Mouse (Mus musculus): ENCODE data around the gene Ubac1. TPM values are rescaled to one million over a fixed set of nuclear protein-coding genes. Genes with fewer than 3 reads are reported as not detected.

Ubac1 gene
- polyA plus RNA-seq, 1 experiment from 2014 or later, result 98.7 TPM

DNA sequence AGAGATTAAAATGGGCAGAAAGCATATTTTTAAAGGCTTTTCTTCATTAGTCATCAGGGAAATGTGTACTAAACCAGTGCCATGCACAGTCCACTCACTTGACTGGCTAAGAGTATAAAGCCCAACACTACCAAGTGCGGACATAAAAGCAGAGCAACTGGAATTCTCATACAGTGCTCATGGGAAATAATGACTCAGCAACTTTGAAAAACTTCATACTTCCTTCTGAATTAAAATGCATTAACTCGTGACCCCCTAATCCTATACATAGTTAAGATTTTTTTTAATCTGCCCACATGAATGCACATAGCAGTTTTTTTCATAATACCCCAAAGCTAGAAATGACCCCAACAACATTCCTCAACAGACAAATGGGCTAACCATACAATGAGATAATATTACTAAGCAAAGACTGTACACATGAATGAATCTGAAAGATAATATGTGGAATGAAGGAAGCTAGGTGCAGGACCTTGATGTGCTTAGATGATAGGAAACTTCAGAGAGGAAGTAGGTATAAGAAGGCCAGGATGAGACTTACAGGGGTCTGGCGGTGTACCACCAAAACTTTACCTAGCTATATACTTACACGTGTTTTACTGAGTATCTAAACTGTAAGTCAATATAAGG, 46.3 kb downstream of the Ubac1 start:
- WGBS, result 92% methylated on average over 4 of the region's 4 CpGs
- Histone ChIP-seq H3K27me3 (ENCODE audit: control insufficient read depth, insufficient read depth, low read length) (no peaks in the 10 kb centered on the region), H3K9ac (ENCODE audit: low read length) (no peak overlapping the region), H3K27ac (replicated peaks; ENCODE audit: low read depth, low read length) (no peak overlapping the region), H3K4me1 (ENCODE audit: control insufficient read depth, insufficient read depth, low read length) (no peaks in the 10 kb centered on the region), H3K4me3 (ENCODE audit: low read depth, low read length) (no peak overlapping the region), H3K36me3 (ENCODE audit: control insufficient read depth, insufficient read depth, low read length) (peaks cover 2% of the 10 kb centered on the region; the same call in 1 of the 2 replicates), H3K9me3 (ENCODE audit: control insufficient read depth, low read length) (no peaks in the 10 kb centered on the region), H3K4me2 (ENCODE audit: low read depth, severe bottlenecking) (no peak overlapping the region)
- ATAC-seq (ENCODE audit: insufficient number of reproducible peaks, low FRiP score, low TSS enrichment, low read depth) (no peak), DNase-seq (ENCODE audit: low spot score) (no peak)

DNA sequence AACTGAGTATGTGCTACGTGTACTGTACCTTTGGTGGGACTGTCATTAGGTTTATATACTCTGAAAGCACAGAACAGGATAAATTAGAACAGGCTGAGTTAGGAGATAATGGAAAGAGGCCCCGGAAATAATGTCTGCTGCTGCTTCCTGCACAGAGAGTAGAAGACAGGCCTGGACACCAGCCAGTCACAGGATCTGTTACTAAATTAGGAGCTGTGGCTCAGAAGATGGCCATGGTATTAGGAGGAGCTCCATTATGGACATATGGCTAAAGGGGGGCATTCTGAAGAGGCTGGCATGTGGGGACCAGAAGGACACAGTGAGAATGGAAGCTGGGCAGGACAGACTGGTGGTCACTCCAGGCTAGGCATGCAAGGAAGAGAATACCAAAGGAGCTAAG, 51.1 kb downstream of the Ubac1 start:
- no peaks in the 10 kb centered on the region for H3K27me3 ChIP-seq (ENCODE audit: control insufficient read depth, insufficient read depth, low read length)
- no peaks in the 10 kb centered on the region for H3K4me1 ChIP-seq (ENCODE audit: control insufficient read depth, insufficient read depth, low read length)
- WGBS, result 90% methylated on average over 2 of the region's 2 CpGs
- no peak overlapping the region for H3K4me3 ChIP-seq (ENCODE audit: low read depth, low read length)
- no peak overlapping the region for H3K9ac ChIP-seq (ENCODE audit: low read length)
- no peak overlapping the region for H3K27ac ChIP-seq (replicated peaks; ENCODE audit: low read depth, low read length)
- no peak for DNase-seq (ENCODE audit: low spot score)
- ATAC-seq (ENCODE audit: insufficient number of reproducible peaks, low FRiP score, low TSS enrichment, low read depth), result no peak
- no peaks in the 10 kb centered on the region for H3K9me3 ChIP-seq (ENCODE audit: control insufficient read depth, low read length)
- H3K4me2 ChIP-seq (ENCODE audit: low read depth, severe bottlenecking), result no peak overlapping the region
- peaks cover 5% of the 10 kb centered on the region; the same call in 1 of the 2 replicates for H3K36me3 ChIP-seq (ENCODE audit: control insufficient read depth, insufficient read depth, low read length)

DNA sequence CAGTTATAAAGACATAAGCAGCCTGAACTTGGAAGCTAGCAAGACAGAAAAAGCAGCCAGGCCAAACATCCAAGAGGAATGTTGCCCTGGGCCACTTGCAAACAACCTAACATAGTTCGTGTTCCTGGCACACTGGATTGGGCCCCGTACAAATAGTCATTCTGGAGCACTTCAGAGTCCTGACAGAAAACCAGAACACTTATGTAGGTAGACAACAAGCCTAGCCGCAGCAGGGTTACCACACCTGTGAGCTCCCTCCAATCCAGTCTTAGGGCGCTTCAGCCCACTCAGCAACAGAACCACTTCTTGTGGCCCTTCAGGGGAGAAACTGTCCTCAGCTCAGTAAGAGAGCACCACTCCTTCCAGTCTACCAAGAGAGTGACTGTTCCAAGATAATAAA, 52.2 kb downstream of the Ubac1 start:
- WGBS, result 88% methylated on average over 4 of the region's 4 CpGs
- Histone ChIP-seq H3K4me3 (ENCODE audit: low read depth, low read length) (no peak overlapping the region), H3K36me3 (ENCODE audit: control insufficient read depth, insufficient read depth, low read length) (peaks cover 14% of the 10 kb centered on the region; the same call in 1 of the 2 replicates), H3K9me3 (ENCODE audit: control insufficient read depth, low read length) (no peaks in the 10 kb centered on the region), H3K27me3 (ENCODE audit: control insufficient read depth, insufficient read depth, low read length) (no peaks in the 10 kb centered on the region), H3K4me2 (ENCODE audit: low read depth, severe bottlenecking) (no peak overlapping the region), H3K4me1 (ENCODE audit: control insufficient read depth, insufficient read depth, low read length) (no peaks in the 10 kb centered on the region), H3K9ac (ENCODE audit: low read length) (no peak overlapping the region), H3K27ac (replicated peaks; ENCODE audit: low read depth, low read length) (no peak overlapping the region)
- DNase-seq (ENCODE audit: low spot score), result no peak
- no peak for ATAC-seq (ENCODE audit: insufficient number of reproducible peaks, low FRiP score, low TSS enrichment, low read depth)

DNA sequence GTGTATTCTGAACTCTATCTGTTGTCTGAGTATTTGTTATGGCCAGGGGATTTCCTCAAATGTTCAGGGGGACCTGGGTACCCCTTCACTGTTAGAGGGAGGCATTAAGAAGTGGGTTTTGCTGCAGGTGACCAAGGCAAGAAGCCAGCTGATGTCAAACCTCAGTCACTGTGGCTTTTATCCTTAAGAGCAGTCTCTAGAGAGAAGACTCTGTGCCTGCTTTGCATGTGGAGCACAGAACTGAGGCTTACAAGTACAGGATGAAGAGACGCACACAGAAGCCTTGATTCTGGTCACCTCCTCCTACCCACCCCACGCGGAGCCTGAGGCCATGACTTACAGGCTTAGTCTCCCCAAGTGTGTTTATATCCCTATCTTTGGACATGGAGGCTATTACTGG, 72.3 kb downstream of the Ubac1 start:
- ATAC-seq (ENCODE audit: insufficient number of reproducible peaks, low FRiP score, low TSS enrichment, low read depth), result no peak
- Histone ChIP-seq H3K9me3 (ENCODE audit: control insufficient read depth, low read length) (no peaks in the 10 kb centered on the region), H3K9ac (ENCODE audit: low read length) (no peak overlapping the region), H3K4me3 (ENCODE audit: low read depth, low read length) (no peak overlapping the region), H3K27ac (replicated peaks; ENCODE audit: low read depth, low read length) (no peak overlapping the region), H3K27me3 (ENCODE audit: control insufficient read depth, insufficient read depth, low read length) (no peaks in the 10 kb centered on the region), H3K36me3 (ENCODE audit: control insufficient read depth, insufficient read depth, low read length) (peaks cover 4% of the 10 kb centered on the region; the same call in 1 of the 2 replicates), H3K4me1 (ENCODE audit: control insufficient read depth, insufficient read depth, low read length) (no peaks in the 10 kb centered on the region), H3K4me2 (ENCODE audit: low read depth, severe bottlenecking) (no peak overlapping the region)
- WGBS, result 95% methylated on average over 3 of the region's 3 CpGs
- no peak for DNase-seq (ENCODE audit: low spot score)

Other genes with a start within 250 kb of the Ubac1 start
- not detected in 2 replicates for gene Lcn11, start 244.7 kb downstream of the Ubac1 start, polyA plus RNA-seq (2014; fragmentation: Nextera tagmentation; extraction: Ambion mirVana)
- 0.37 and 0.60 TPM in 2 replicates for gene Gm13539, start 239.5 kb downstream of the Ubac1 start, polyA plus RNA-seq (2014; fragmentation: Nextera tagmentation; extraction: Ambion mirVana)
- not detected in 2 replicates for gene Glt6d1, start 205.9 kb downstream of the Ubac1 start, polyA plus RNA-seq (2014; fragmentation: Nextera tagmentation; extraction: Ambion mirVana)
- gene Lcn9, start 198.6 kb downstream of the Ubac1 start, polyA plus RNA-seq (2014; fragmentation: Nextera tagmentation; extraction: Ambion mirVana), result not detected in 2 replicates
- gene Sohlh1, start 174.5 kb downstream of the Ubac1 start, polyA plus RNA-seq (2014; fragmentation: Nextera tagmentation; extraction: Ambion mirVana), result not detected in 2 replicates
- 0.13 and 0.24 TPM in 2 replicates for gene Kcnt1, start 158.0 kb downstream of the Ubac1 start, polyA plus RNA-seq (2014; fragmentation: Nextera tagmentation; extraction: Ambion mirVana)
- gene Camsap1, start 38.5 kb downstream of the Ubac1 start, polyA plus RNA-seq (2014; fragmentation: Nextera tagmentation; extraction: Ambion mirVana), result 29.5 and 36.8 TPM in 2 replicates
- 2.8 and 4.0 TPM in 2 replicates for gene Nacc2, start 101.5 kb upstream of the Ubac1 start, polyA plus RNA-seq (2014; fragmentation: Nextera tagmentation; extraction: Ambion mirVana)
- gene Lhx3, start 186.5 kb upstream of the Ubac1 start, polyA plus RNA-seq (2014; fragmentation: Nextera tagmentation; extraction: Ambion mirVana), result 0.09 TPM in 1 of 2 replicates, not detected in the other
- gene Qsox2, start 215.8 kb upstream of the Ubac1 start, polyA plus RNA-seq (2014; fragmentation: Nextera tagmentation; extraction: Ambion mirVana), result 12.0 and 13.9 TPM in 2 replicates